Mouse (Mus musculus) adrenal gland, postnatal 4 days (tissue): ENCODE measurements around the gene Sumf2. TPM values are rescaled to one million over a fixed set of nuclear protein-coding genes. Genes with fewer than 3 reads are reported as not detected.

ENCODE experiments used
- DNase-seq, 2 experiments: peaks; one replicate each; pipeline ENCODE4 v3.0.0; 2021 to 2022; ENCODE audit warnings: low spot score in 2 of 2, mixed read lengths in 2 of 2
- total RNA-seq, 2 experiments: library from RNA; stranded (reverse); gene quantifications; 2 replicates each; pipeline ENCODE4 v1.2.3; 2021

The Sumf2 gene
- total RNA-seq, 2 experiments from 2014 or later: 55.9 to 57.4 TPM

GRCm38 (mm10) chr5:129898449-129898848 is 51.7 kb downstream of the Sumf2 start, which contains the start of gene Phkg1:
TSS of gene Phkg1 (minus strand) at chr5:129898549.
- no peak for DNase-seq

GRCm38 (mm10) chr5:129907775-129908174 is 61.0 kb downstream of the Sumf2 start:
- DNase-seq: no peak

GRCm38 (mm10) chr5:129908242-129908965 is 61.6 kb downstream of the Sumf2 start, which contains the start of gene Nupr1l:
TSS of gene Nupr1l (plus strand) at chr5:129908540.
- DNase-seq: peak; percentile 74 to 83

GRCm38 (mm10) chr5:129909147-129909546 is 62.4 kb downstream of the Sumf2 start:
- DNase-seq: no peak

GRCm38 (mm10) chr5:129909591-129909990 is 62.8 kb downstream of the Sumf2 start:
- DNase-seq: no peak

Other genes starting within 250 kb of the Sumf2 start
- 1 to 10 TPM; 5.9 to 6.0 TPM for gene Zfp11, start 176.9 kb upstream of the Sumf2 start, total RNA-seq
- gene Sept14, start 138.5 kb upstream of the Sumf2 start, total RNA-seq: not detected
- 100 to 1,000 TPM in 1 of 2 experiments, 10 to 100 TPM in 1; 95.6 to 111 TPM for gene Mrps17, start 131.5 kb upstream of the Sumf2 start, total RNA-seq
- gene Nipsnap2, start 121.9 kb upstream of the Sumf2 start, total RNA-seq: 100 to 1,000 TPM; 142 to 143 TPM
- 10 to 100 TPM; 24.4 to 25.9 TPM for gene Psph, start 59.5 kb upstream of the Sumf2 start, total RNA-seq
- gene Chchd2, start 40.5 kb downstream of the Sumf2 start, total RNA-seq: 100 to 1,000 TPM; 579 to 625 TPM
- 1 to 10 TPM; 2.9 to 3.1 TPM for gene Zbed5, start 48.7 kb downstream of the Sumf2 start, total RNA-seq
- gene Phkg1, start 51.6 kb downstream of the Sumf2 start, total RNA-seq: 1 to 10 TPM; 3.7 to 4.2 TPM
- gene Nupr1l, start 61.6 kb downstream of the Sumf2 start, total RNA-seq: 1 to 10 TPM; 4.8 to 5.5 TPM
- 10 to 100 TPM; 28.0 to 31.6 TPM for gene Vkorc1l1, start 95.0 kb downstream of the Sumf2 start, total RNA-seq
- gene Gusb, start 156.1 kb downstream of the Sumf2 start, total RNA-seq: 10 to 100 TPM; 61.0 to 61.5 TPM
- gene Asl, start 182.3 kb downstream of the Sumf2 start, total RNA-seq: 100 to 1,000 TPM; 149 to 165 TPM
- 10 to 100 TPM; 38.9 to 41.3 TPM for gene Crcp, start 182.3 kb downstream of the Sumf2 start, total RNA-seq
- 10 to 100 TPM; 41.7 to 43.8 TPM for gene Tpst1, start 226.3 kb downstream of the Sumf2 start, total RNA-seq